Mouse (Mus musculus): ENCODE results near the gene Ttll7. TPM values are rescaled to one million over a fixed set of nuclear protein-coding genes. Genes with fewer than 3 reads are reported as not detected.
A peak's percentile ranks its signal among the peaks of the same experiment; 100 is the strongest.

Gene Ttll7
- polyA plus RNA-seq, 1 experiment from 2014 or later: 1.6 TPM

DNA sequence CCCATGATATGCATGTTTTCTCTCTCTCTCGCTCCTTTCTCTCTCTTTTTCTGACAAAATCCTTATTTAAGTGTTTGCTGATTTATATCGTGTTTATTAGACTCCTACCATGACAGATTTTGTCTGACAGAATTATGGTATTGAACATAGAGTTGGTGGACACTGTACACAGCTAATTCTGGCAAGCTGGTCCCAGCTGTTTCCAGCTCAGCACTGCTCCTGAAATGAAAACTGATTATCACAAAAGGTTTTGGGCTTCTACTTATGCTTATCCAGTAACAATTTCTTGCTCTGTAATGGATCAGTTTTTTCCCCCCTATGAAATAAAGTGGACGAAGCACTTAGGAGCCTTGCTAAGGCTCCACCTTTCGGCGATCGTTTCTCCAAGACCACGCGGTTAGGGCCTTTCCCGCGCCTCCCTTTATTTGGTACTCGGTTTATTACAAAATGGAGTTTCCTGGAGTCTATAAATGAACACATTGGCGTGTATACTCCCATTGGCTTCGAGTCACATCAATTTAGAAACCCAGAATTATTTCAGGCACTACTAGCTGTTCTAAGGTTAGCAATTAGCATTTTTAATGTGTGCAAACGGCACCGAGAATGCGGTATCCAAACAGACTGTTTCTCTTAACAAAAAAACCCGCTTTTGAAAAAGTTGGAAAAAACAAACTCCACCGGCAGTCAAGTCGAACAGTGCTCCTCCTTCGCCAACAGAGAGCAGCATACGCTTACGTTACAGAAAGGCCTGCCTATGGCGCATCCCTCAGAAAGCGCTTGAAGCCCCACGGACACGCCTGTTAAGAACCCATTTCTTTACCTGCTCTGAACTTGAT, 141.9 kb downstream of the Ttll7 start:
- TF ChIP-seq CTCF (IDR thresholded peaks at IDR 0.05; ENCODE audit: low read depth): peak; percentile 74
- H3K9me3 ChIP-seq (ENCODE audit: control insufficient read depth): no peaks in the 10 kb centered on the region
- no peaks in the 10 kb centered on the region for H3K27me3 ChIP-seq (replicated peaks; ENCODE audit: control insufficient read depth, insufficient read depth, low read length)
- H3K4me2 ChIP-seq (replicated peaks; ENCODE audit: low read depth): peak overlapping the region; percentile 44
- no peak overlapping the region for H3K9ac ChIP-seq (ENCODE audit: low read depth, low read length)
- H3K4me1 ChIP-seq (replicated peaks; ENCODE audit: control insufficient read depth, insufficient read depth, low read length): no peaks in the 10 kb centered on the region
- H3K4me3 ChIP-seq (ENCODE audit: low read depth, low read length): 0 out of 2 replicates have a peak overlapping the region, but pooled peaks have one; percentile 1
- no peak overlapping the region for H3K27ac ChIP-seq (ENCODE audit: low read depth, low read length)
- WGBS: 32% methylated on average over 26 of the region's 26 CpGs
- H3K36me3 ChIP-seq (ENCODE audit: control insufficient read depth, insufficient read depth): no peaks in the 10 kb centered on the region
- no peak for ATAC-seq

- Histone ChIP-seq H3K9me3 (ENCODE audit: control insufficient read depth) (no peaks in the 10 kb centered on the region), H3K4me3 (ENCODE audit: low read depth, low read length) (no peak overlapping the region), H3K4me1 (replicated peaks; ENCODE audit: control insufficient read depth, insufficient read depth, low read length) (no peaks in the 10 kb centered on the region), H3K9ac (ENCODE audit: low read depth, low read length) (no peak overlapping the region), H3K4me2 (replicated peaks; ENCODE audit: low read depth) (peak overlapping the region; percentile 44; the same call in 1 of the 2 replicates), H3K27me3 (replicated peaks; ENCODE audit: control insufficient read depth, insufficient read depth, low read length) (no peaks in the 10 kb centered on the region), H3K36me3 (ENCODE audit: control insufficient read depth, insufficient read depth) (no peaks in the 10 kb centered on the region), H3K27ac (ENCODE audit: low read depth, low read length) (no peak overlapping the region)
- no peak for TF ChIP-seq CTCF (IDR thresholded peaks at IDR 0.05; ENCODE audit: low read depth)
- WGBS: 64% methylated on average over 15 of the region's 15 CpGs
- no peak for ATAC-seq
These were observed 142.7 kb downstream of the Ttll7 start for GRCm38 (mm10) chr3:146994670-146995415.

DNA sequence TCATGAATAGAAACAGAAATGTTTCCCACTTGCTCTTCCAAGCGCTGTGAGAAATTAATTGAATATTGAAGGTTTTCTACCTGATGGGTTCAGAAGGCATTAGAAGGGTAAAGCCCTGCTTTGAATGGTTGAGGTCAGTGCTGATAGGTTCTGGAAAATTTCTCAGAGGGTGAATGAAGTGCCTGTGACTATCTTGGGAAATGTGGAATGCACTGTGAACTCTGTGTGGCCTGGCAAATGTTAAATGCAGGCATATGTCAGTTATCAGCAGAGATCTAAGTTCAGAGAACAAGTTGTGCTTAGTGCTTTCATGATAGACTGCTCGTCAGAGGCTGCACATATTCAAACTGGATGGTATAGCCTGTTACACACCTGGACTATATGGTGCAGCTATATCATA, 147.0 kb downstream of the Ttll7 start:
- no peaks in the 10 kb centered on the region for H3K36me3 ChIP-seq (ENCODE audit: control insufficient read depth, insufficient read depth)
- no peak for TF ChIP-seq CTCF (IDR thresholded peaks at IDR 0.05; ENCODE audit: low read depth)
- no peak overlapping the region for H3K9ac ChIP-seq (ENCODE audit: low read depth, low read length)
- no peak overlapping the region for H3K4me3 ChIP-seq (ENCODE audit: low read depth, low read length)
- no peak overlapping the region for H3K4me2 ChIP-seq (replicated peaks; ENCODE audit: low read depth)
- H3K4me1 ChIP-seq (replicated peaks; ENCODE audit: control insufficient read depth, insufficient read depth, low read length): no peaks in the 10 kb centered on the region
- H3K27ac ChIP-seq (ENCODE audit: low read depth, low read length): no peak overlapping the region
- no peaks in the 10 kb centered on the region for H3K27me3 ChIP-seq (replicated peaks; ENCODE audit: control insufficient read depth, insufficient read depth, low read length)
- no peak for ATAC-seq
- 65% methylated on average over 2 of the region's 2 CpGs for whole genome bisulfite sequencing
- H3K9me3 ChIP-seq (ENCODE audit: control insufficient read depth): no peaks in the 10 kb centered on the region

DNA sequence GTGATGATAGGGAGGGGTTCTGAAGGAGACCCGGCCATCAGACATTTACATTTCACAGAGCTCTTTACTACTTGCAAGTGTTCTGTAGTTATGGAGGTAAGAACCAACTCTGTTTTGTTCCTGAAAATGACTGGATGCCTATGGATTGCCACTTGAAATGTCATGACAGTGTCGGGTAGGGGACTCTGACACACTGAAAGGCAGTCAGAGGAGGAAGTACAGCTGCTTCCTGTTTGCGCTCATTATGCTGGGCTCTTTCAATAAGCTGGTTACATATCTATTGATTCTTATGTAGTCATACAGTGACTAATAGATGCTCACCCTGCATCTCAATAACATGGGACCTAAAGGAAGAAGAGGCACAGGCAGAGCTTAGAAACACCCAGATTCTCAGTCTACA, 148.8 kb downstream of the Ttll7 start:
- 72% methylated on average over 3 of the region's 3 CpGs for WGBS
- Histone ChIP-seq H3K4me1 (replicated peaks; ENCODE audit: control insufficient read depth, insufficient read depth, low read length) (no peaks in the 10 kb centered on the region), H3K9me3 (ENCODE audit: control insufficient read depth) (no peaks in the 10 kb centered on the region), H3K36me3 (ENCODE audit: control insufficient read depth, insufficient read depth) (no peaks in the 10 kb centered on the region), H3K9ac (ENCODE audit: low read depth, low read length) (no peak overlapping the region), H3K27me3 (replicated peaks; ENCODE audit: control insufficient read depth, insufficient read depth, low read length) (no peaks in the 10 kb centered on the region), H3K27ac (ENCODE audit: low read depth, low read length) (no peak overlapping the region), H3K4me2 (replicated peaks; ENCODE audit: low read depth) (no peak overlapping the region), H3K4me3 (ENCODE audit: low read depth, low read length) (no peak overlapping the region)
- ATAC-seq: no peak
- no peak for TF ChIP-seq CTCF (IDR thresholded peaks at IDR 0.05; ENCODE audit: low read depth)

- H3K9ac ChIP-seq (ENCODE audit: low read depth, low read length): no peak overlapping the region
- WGBS: 76% methylated on average over 3 of the region's 3 CpGs
- no peaks in the 10 kb centered on the region for H3K4me1 ChIP-seq (replicated peaks; ENCODE audit: control insufficient read depth, insufficient read depth, low read length)
- no peaks in the 10 kb centered on the region for H3K27me3 ChIP-seq (replicated peaks; ENCODE audit: control insufficient read depth, insufficient read depth, low read length)
- no peak overlapping the region for H3K4me3 ChIP-seq (ENCODE audit: low read depth, low read length)
- no peaks in the 10 kb centered on the region for H3K36me3 ChIP-seq (ENCODE audit: control insufficient read depth, insufficient read depth)
- no peak overlapping the region for H3K27ac ChIP-seq (ENCODE audit: low read depth, low read length)
- H3K4me2 ChIP-seq (replicated peaks; ENCODE audit: low read depth): no peak overlapping the region
- no peak for TF ChIP-seq CTCF (IDR thresholded peaks at IDR 0.05; ENCODE audit: low read depth)
- no peak for ATAC-seq
- no peaks in the 10 kb centered on the region for H3K9me3 ChIP-seq (ENCODE audit: control insufficient read depth)
These were observed 149.4 kb downstream of the Ttll7 start for GRCm38 (mm10) chr3:147001557-147001956.

DNA sequence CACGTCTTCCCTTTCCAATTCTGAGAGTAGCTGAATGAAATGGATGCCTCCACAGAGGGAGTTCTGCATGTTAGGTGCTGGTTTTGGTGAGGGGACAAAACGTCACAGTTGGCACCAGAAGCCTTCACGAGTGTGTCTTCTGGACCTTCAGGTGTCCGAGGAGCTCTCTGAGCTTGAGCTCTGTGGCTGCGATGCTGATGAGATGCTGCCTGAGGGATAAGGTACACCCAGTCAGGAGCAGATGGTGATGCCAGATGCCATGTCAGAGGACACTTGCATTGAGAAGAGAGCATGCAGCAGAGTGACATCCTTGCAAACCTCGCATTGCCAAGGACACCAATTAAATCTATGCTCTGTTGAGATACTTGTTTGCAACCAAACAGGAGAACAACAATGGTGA, 164.3 kb downstream of the Ttll7 start:
- Histone ChIP-seq H3K4me1 (replicated peaks; ENCODE audit: control insufficient read depth, insufficient read depth, low read length) (no peaks in the 10 kb centered on the region), H3K27me3 (replicated peaks; ENCODE audit: control insufficient read depth, insufficient read depth, low read length) (no peaks in the 10 kb centered on the region), H3K4me2 (replicated peaks; ENCODE audit: low read depth) (no peak overlapping the region), H3K9ac (ENCODE audit: low read depth, low read length) (no peak overlapping the region), H3K36me3 (ENCODE audit: control insufficient read depth, insufficient read depth) (no peaks in the 10 kb centered on the region), H3K4me3 (ENCODE audit: low read depth, low read length) (no peak overlapping the region), H3K27ac (ENCODE audit: low read depth, low read length) (no peak overlapping the region), H3K9me3 (ENCODE audit: control insufficient read depth) (no peaks in the 10 kb centered on the region)
- 90% methylated on average over 6 of the region's 6 CpGs for whole genome bisulfite sequencing
- no peak for TF ChIP-seq CTCF (IDR thresholded peaks at IDR 0.05; ENCODE audit: low read depth)
- ATAC-seq: no peak
